Mouse (Mus musculus): ENCODE data around the gene Ttc37. TPM values are rescaled to one million over a fixed set of nuclear protein-coding genes. Genes with fewer than 3 reads are reported as not detected.

Gene Ttc37
- total and polyA plus RNA-seq, 3 experiments: 23.9 to 34.7 (median 26.7) TPM

- Histone ChIP-seq H3K4me3 (replicated peaks in 1 of 3; ENCODE audit: low read depth in 2 of 3, low read length in 2 of 3, poor library complexity in 1 of 3) (no peak overlapping the region), H3K4me2 (ENCODE audit: insufficient read depth, low read depth, poor library complexity, severe bottlenecking) (no peak overlapping the region), H3K79me2 (replicated peaks; ENCODE audit: control insufficient read depth, extremely low read depth, insufficient read depth, poor library complexity, severe bottlenecking) (no peaks in the 10 kb centered on the region), H3K36me3 (replicated peaks in 1 of 2; ENCODE audit: control insufficient read depth in 1 of 2, insufficient read depth in 1 of 2, low read length in 1 of 2) (peaks cover 24 to 63% of the 10 kb centered on the region in 2 experiments), H3K27me3 (replicated peaks) (no peaks in the 10 kb centered on the region), H3K4me1 (ENCODE audit: control insufficient read depth in 1 of 2, insufficient read depth in 2 of 2) (peaks cover 2 to 57% of the 10 kb centered on the region in 2 experiments; a peak in 3 of 4 replicates), H3K27ac (ENCODE audit: insufficient read depth, low read depth) (no peak overlapping the region), H3K9ac (ENCODE audit: insufficient read depth, low read depth) (no peak overlapping the region), H3K9me3 (replicated peaks; ENCODE audit: low read length) (peaks cover 8% of the 10 kb centered on the region)
- dilution Hi-C loops (cut with MboI; ENCODE audit: extremely low pct_ligation_motif_present, extremely low pct_unique_long_range_greater_than_20kb, low sequenced_read_pairs) (no loop called here), in situ Hi-C loops (cut with MboI; ENCODE audit: low pct_ligation_motif_present, low pct_unique_long_range_greater_than_20kb, low sequenced_read_pairs) (no loop called here)
- TF ChIP-seq GABPA (IDR thresholded peaks at IDR 0.05; ENCODE audit: insufficient replicate concordance, low read depth, low read length) (no peak), JUN (IDR thresholded peaks at IDR 0.05; ENCODE audit: insufficient read depth, low read depth, low read length) (no peak), KAT2A (IDR thresholded peaks at IDR 0.05; ENCODE audit: insufficient replicate concordance, low read length) (no peak), ETS1 (conservative IDR thresholded peaks at IDR 0.05; ENCODE audit: low read depth, low read length) (no peak)
- DNase-seq (ENCODE audit: extremely low read depth): no peak
Measured at GRCm38 (mm10) chr13:76195431-76196138, 97.1 kb downstream of the Ttc37 start.

GRCm38 (mm10) chr13:76197297-76197848 lies 98.8 kb downstream of the Ttc37 start:
- Histone ChIP-seq H3K27ac (ENCODE audit: insufficient read depth, low read depth) (no peak overlapping the region), H3K4me2 (ENCODE audit: insufficient read depth, low read depth, poor library complexity, severe bottlenecking) (no peak overlapping the region), H3K4me3 (replicated peaks in 1 of 3; ENCODE audit: low read depth in 2 of 3, low read length in 2 of 3, poor library complexity in 1 of 3) (no peak overlapping the region), H3K79me2 (replicated peaks; ENCODE audit: control insufficient read depth, extremely low read depth, insufficient read depth, poor library complexity, severe bottlenecking) (no peaks in the 10 kb centered on the region), H3K36me3 (replicated peaks in 1 of 2; ENCODE audit: control insufficient read depth in 1 of 2, insufficient read depth in 1 of 2, low read length in 1 of 2) (peaks cover 9 to 45% of the 10 kb centered on the region in 2 experiments), H3K27me3 (replicated peaks) (no peaks in the 10 kb centered on the region), H3K9me3 (replicated peaks; ENCODE audit: low read length) (no peaks in the 10 kb centered on the region), H3K4me1 (ENCODE audit: control insufficient read depth in 1 of 2, insufficient read depth in 2 of 2) (peaks cover 2 to 50% of the 10 kb centered on the region in 2 experiments; a peak in 3 of 4 replicates), H3K9ac (ENCODE audit: insufficient read depth, low read depth) (no peak overlapping the region)
- TF ChIP-seq NELFE (IDR thresholded peaks at IDR 0.05; ENCODE audit: low read depth, low read length): no peak
- no peak for TF ChIP-seq USF1 (IDR thresholded peaks at IDR 0.05; ENCODE audit: low read depth, low read length)
- no peak for TF ChIP-seq TBP (conservative IDR thresholded peaks at IDR 0.05; ENCODE audit: low read depth, low read length)
- no peak for TF ChIP-seq PAX5 (IDR thresholded peaks at IDR 0.05; ENCODE audit: low read length)
- TF ChIP-seq ELF1 (IDR thresholded peaks at IDR 0.05; ENCODE audit: low read depth, low read length): no peak
- no peak for TF ChIP-seq USF2 (conservative IDR thresholded peaks at IDR 0.05; ENCODE audit: low read depth, low read length)
- TF ChIP-seq NRF1 (IDR thresholded peaks at IDR 0.05; ENCODE audit: low read depth, low read length): no peak
- TF ChIP-seq JUN (IDR thresholded peaks at IDR 0.05; ENCODE audit: insufficient read depth, low read depth, low read length): no peak
- TF ChIP-seq KAT2A (IDR thresholded peaks at IDR 0.05; ENCODE audit: insufficient replicate concordance, low read length): no peak
- TF ChIP-seq POLR2A (IDR thresholded peaks at IDR 0.05; ENCODE audit: low read depth, low read length): no peak
- TF ChIP-seq MAZ (IDR thresholded peaks at IDR 0.05; ENCODE audit: low read depth, low read length): no peak
- no peak for TF ChIP-seq MYC (IDR thresholded peaks at IDR 0.05; ENCODE audit: low read depth, low read length)
- TF ChIP-seq RAD21 (IDR thresholded peaks at IDR 0.05; ENCODE audit: low read depth, low read length): no peak
- no peak for TF ChIP-seq EP300 (IDR thresholded peaks at IDR 0.05; ENCODE audit: low read length)
- TF ChIP-seq RCOR1 (conservative IDR thresholded peaks at IDR 0.05; ENCODE audit: low read depth, low read length): no peak
- dilution Hi-C loops (cut with MboI; ENCODE audit: extremely low pct_ligation_motif_present, extremely low pct_unique_long_range_greater_than_20kb, low sequenced_read_pairs) (no loop called here), in situ Hi-C loops (cut with MboI; ENCODE audit: low pct_ligation_motif_present, low pct_unique_long_range_greater_than_20kb, low sequenced_read_pairs) (no loop called here)
- DNase-seq (ENCODE audit: extremely low read depth): no peak

Data from CH12.LX (cell line).